Mouse (Mus musculus): ENCODE measurements at regions not wholly inside any gene's neighbourhood (a gene's known extent, or its start where the extent isn't known, plus 50 kb on each side); places are given as distances from the start of the nearest gene placed in this dataset.
A peak's percentile ranks its signal among the peaks of the same experiment; 100 is the strongest.

GRCm38 (mm10) chr13:36807961-36808360 is 73.0 kb upstream of the Nrn1 start:
- no peak for DNase-seq (ENCODE audit: low read depth)

DNA sequence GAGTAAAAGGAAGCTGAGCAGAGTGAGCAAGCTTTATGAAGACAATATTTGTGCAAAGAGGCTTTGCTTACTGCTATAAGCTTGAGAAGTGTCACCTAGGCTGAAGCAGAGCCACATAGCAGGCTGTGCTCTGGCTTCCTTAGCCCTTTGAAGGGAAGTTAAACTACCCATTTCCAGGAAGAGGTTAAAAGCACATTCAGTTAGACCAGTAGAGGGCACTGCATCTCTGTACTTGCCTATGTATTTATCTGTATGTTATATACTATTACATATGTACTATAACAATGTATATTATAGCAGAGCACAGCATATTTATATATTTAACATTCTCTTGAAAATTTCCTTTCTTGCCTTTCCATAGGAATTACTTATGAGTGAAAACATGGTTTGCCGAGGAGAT is 54.4 kb upstream of the Nrn1 start:
- DNase-seq (ENCODE audit: low read depth) = peak; percentile 52

All from 416B (cell line).